Mouse (Mus musculus): ENCODE data around the gene Htr6.

- TF ChIP-seq CTCF (IDR thresholded peaks at IDR 0.05; ENCODE audit: control insufficient read depth, insufficient read depth, insufficient replicate concordance, low read depth, low read length) (no peak), POLR2A (IDR thresholded peaks at IDR 0.05; ENCODE audit: control insufficient read depth, low read depth, low read length) (no peak)
Measured at GRCm38 (mm10) chr4:139032521-139032920, 42.8 kb downstream of the Htr6 start.

All from testis, adult 2 months (tissue).